Mouse (Mus musculus): Measurements from ENCODE around the gene Atf6b. TPM values are rescaled to one million over a fixed set of nuclear protein-coding genes. Genes with fewer than 3 reads are reported as not detected.

Gene Atf6b
- total RNA-seq, 2 experiments from 2014 or later, result 19.0 to 19.3 TPM

DNA sequence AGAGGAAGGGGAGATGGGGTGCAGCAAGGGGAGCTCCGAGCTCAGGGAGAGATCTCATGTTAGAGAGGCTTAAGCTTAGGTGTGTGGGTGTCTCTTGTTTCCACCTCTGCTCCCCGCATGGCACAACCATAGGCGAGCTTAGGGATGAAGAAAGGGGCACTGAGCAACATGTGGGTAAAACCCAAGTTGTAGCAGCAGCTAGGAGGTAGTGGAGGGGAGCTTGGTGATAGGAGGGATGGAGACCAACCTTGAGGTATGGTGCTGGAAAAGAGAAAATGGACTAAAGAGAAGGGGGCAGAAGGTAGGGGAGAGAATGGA, 12.9 kb downstream of the Atf6b start:
- intact Hi-C loops (cut with DNase I), result loop anchor here (2.0 kb wide), 1 partner anchor 25 kb away; no protein-coding TSS in a partner anchor
- DNase-seq, result no peak

DNA sequence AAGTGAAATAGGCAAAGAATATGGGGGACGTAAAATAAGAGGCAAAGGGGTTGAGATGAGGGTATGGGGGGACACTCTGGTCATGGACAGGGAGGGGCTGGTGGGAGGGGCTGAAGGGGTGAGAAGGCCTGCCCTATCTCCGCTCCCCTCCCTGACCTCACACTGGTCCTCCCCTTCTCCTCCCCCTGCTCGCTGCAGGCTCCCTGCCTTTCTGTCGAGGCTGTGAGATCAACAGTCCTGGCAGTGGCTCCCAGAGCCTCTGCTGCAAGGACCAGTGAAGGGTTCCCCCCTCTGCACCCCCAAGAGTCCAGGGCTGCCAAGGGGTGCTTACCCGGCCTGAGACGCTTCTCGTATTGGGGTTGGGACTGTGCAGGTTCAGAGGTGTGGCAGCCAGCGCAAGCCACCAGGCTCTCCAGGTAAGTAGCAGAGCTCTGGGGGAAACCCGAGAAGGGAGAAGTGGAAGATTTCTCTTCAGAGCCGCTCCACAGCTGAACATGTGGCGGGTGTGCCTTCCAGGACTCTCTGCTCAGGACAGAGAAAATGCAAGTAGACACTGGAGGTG, 13.4 kb downstream of the Atf6b start:
- intact Hi-C loops (cut with DNase I), result loop anchor here (2.0 kb wide), 1 partner anchor 24 kb away; no protein-coding TSS in a partner anchor
- DNase-seq, result peak in 1 of 2 experiments; percentile 66

DNA sequence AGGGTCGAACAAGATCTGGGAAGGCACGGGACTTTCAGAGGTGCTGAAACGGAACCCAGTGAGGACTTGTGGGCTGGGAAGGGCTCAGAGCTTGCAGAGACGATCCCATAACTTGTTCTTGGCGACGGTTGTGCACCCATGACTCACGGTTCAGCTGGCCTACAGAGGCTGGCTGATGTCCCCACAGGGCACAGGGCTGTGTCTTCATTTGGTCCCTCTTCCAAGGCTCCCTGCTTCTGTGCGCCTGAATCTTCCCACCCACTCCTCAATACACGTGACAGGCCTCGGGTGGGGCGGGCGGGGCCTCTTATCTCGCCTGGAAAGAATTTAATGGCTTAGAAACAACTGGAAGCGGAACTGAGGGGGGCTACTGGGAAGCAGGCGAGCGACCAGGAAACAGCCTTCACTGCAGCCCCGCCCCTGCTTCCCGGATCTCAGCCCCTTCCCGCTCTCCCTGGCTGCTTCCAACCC, 14.2 kb downstream of the Atf6b start:
- peak; percentile 68 to 77 for DNase-seq
- intact Hi-C loops (cut with DNase I), result loop anchor here (2.0 kb wide), 1 partner anchor 24 kb away; no protein-coding TSS in a partner anchor

DNA sequence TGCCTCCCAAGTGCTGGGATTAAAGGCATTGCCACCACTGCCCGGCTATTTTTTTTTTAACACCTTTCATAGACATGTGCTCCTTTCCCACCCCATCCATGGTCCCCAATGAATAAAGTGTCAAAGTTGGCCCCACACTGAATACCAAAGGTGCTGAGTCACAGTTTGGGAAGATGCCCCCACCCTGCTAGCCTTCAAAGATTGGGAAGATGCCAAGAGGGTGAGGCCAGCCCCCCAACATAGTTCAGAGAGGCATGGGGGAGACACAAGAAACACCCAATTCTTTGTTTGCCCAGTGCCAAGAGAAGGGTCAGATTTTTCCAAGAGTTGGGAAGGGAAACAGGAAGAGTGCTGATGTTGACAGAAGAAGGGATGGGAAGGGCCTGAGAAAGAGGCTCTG, 15.5 kb downstream of the Atf6b start:
- no peak for DNase-seq
- intact Hi-C loops (cut with DNase I), result no loop called here

DNA sequence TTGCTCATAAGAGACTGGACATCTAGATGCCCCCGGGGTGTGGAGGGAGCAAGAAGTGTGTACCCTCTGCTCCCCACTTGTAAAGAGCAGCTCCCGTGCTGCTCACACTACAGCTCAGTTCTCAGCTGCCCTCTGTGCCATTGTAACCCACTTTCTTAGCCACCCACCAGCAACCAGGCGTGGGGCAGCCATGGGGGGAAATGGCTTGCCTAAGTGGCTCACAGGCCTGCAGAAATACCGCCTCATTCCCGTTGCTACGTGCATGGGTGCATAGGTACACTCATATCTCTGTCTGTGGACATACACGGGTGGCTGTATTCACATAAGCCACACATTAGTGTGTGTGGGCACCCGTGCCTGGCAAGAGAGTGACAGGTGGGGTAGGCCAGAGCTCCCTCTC, 16.0 kb downstream of the Atf6b start:
- intact Hi-C loops (cut with DNase I), result no loop called here
- no peak for DNase-seq

DNA sequence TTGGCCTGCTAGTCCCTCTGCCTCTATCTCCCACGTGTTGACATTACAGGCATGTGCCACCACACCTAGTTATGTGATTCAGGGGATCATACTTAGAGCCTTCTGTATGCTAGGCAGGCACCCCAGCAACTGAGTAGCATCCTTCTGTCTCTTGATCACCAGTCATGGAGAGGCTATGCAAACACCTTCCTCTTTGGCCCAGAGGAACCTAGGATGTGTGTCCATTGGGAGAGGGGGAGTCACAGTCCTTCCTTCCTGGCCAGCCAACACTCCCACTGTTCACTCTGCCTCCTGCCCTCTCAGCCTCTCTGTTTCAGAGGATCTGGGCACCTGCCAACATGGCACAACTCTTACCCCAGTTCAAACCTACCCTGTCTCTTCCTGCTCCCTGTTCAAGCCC, 16.6 kb downstream of the Atf6b start:
- intact Hi-C loops (cut with DNase I), result no loop called here

DNA sequence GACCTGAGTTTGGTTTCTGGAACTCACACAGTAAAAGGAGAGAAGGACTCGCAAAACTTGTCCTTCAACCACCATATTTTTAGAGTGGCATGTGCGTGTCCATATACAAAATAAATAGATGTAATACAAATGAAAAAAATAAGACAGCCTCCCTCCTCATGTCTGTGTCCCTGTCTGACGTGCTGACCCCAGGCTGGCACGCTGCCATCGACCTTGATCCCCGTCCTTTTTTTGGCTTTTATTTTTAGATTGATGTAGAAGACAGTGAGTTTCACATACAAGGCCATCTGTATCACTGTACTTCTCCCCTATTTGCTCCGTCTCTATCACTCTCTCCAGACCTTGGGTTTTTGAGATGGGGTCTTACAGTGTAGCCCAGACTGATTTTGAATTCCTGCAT, 17.5 kb downstream of the Atf6b start:
- DNase-seq, result no peak
- intact Hi-C loops (cut with DNase I), result no loop called here

More for the DNA sequence above, 16.6 kb downstream of the Atf6b start:
- DNase-seq, result no peak

DNA sequence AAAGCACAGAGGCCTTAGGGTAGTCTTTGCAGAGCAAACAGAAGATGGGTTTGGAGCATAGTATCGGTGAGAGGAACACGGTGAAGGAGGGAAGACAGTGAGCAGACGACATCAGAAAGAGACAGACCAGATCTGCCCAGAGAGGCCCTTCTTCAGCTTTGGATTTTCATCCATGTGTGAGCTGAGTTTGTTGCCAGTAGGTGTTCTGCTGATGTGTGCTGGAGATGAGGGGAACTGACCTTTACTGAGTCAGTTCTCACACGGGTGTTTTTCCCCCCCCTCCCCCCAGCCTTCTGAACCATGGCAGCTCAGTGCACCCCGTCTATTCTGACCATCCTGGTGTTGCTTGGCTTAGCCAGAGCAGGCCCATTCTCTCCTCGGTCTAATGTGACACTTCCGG, 23.3 kb downstream of the Atf6b start, which contains the start of gene Tnxb:
Tnxb (plus strand) TSS at position 301 of the 400 bp plus-strand sequence.
- intact Hi-C loops (cut with DNase I), result no loop called here

DNA sequence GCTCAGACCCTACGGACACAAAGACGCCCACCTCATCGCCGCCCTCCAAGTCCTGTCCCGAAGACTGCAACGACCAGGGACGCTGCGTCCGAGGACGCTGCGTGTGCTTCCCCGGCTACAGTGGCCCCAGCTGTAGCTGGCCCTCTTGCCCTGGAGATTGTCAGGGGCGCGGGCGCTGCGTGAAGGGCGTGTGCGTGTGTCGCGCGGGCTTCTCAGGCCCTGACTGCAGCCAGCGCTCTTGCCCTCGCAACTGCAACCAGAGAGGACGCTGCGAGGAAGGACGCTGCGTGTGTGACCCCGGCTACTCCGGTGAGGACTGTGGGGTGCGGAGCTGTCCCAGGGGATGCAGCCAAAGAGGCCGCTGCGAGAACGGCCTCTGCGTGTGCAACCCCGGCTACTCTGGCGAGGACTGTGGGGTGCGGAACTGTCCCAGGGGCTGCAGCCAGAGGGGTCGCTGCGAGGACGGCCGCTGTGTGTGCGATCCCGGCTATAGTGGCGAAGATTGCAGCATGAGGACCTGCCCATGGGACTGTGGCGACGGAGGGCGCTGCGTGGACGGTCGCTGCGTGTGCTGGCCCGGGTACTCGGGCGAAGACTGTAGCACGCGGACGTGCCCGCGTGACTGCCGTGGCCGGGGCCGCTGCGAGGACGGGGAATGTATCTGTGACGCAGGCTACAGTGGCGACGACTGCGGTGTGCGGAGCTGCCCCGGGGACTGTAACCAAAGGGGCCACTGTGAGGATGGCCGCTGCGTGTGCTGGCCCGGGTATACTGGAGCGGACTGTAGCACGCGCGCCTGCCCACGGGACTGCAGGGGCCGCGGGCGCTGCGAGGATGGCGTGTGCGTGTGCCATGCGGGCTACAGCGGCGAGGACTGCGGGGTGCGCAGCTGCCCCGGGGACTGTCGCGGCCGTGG, 24.5 kb downstream of the Atf6b start:
- DNase-seq, result no peak
- intact Hi-C loops (cut with DNase I), result no loop called here

More for the DNA sequence above, 23.3 kb downstream of the Atf6b start, which contains the start of gene Tnxb:
- DNase-seq, result no peak

DNA sequence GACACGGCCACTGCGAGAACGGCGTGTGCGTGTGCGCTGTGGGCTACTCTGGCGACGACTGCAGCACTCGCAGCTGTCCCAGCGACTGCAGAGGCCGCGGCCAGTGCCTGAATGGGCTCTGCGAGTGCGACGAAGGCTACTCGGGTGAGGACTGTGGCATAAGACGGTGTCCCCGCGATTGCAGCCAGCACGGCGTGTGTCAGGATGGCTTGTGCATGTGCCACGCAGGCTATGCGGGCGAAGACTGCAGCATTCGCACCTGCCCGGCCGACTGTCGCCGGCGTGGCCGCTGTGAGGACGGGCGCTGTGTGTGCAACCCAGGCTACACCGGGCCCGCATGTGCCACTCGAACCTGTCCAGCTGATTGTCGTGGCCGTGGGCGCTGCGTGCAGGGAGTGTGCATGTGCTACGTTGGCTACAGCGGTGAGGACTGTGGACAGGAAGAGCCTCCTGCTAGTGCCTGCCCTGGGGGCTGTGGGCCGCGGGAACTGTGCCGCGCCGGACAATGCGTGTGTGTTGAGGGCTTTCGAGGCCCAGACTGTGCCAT, 25.4 kb downstream of the Atf6b start:
- intact Hi-C loops (cut with DNase I), result no loop called here
- DNase-seq, result no peak

DNA sequence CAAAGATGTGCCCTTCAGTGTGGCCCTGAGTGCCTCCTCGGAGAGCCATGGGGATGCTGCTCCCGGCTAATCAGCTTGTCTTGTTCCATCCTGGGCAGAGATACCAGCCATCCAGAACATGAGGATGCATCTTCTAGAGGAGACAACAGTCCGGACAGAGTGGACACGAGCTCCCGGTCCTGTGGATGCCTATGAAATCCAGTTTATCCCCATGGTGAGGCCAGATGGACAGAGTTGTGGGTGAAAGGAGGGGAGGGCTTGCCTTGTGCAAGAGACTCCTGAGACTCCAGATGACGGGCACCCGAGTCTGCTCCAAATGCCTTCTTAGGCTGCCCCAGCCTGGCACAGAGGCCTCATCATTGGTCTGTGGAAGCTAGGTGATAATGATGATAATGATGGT, 26.2 kb downstream of the Atf6b start:
- intact Hi-C loops (cut with DNase I), result no loop called here
- no peak for DNase-seq

DNA sequence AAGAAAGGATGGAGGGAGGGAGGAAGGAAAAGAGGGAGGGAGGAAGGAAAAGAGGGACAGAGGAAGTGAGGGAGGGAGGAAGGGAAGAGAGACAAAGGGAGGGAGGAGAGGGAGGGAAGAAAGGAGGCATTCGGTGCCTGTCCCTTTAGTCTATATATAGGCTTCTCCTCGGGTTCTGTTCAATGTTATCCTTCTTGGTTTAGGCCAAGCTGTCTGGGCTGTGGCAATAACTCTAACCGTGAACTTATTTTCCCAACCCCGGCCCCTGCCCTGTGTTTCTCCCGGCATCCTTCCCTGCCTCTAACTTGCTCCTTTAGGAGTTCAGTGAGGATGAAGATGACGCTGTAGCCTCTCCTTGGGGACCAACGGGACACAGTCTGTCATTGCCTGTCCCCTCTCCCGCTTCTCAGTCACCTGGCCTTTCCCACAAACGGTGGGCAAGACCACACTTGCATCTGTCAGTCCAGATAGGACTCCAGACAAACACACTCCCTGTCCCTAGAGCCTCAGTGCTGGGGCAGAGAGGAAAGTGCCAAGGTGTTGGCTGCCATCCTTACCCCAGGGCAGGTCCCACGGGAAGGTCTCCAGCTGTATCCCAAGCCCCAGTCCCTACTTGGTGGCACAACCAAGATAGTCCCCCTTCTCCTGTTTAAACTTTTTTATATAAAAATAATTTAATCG, 27.7 kb downstream of the Atf6b start:
- intact Hi-C loops (cut with DNase I), result no loop called here
- no peak for DNase-seq

DNA sequence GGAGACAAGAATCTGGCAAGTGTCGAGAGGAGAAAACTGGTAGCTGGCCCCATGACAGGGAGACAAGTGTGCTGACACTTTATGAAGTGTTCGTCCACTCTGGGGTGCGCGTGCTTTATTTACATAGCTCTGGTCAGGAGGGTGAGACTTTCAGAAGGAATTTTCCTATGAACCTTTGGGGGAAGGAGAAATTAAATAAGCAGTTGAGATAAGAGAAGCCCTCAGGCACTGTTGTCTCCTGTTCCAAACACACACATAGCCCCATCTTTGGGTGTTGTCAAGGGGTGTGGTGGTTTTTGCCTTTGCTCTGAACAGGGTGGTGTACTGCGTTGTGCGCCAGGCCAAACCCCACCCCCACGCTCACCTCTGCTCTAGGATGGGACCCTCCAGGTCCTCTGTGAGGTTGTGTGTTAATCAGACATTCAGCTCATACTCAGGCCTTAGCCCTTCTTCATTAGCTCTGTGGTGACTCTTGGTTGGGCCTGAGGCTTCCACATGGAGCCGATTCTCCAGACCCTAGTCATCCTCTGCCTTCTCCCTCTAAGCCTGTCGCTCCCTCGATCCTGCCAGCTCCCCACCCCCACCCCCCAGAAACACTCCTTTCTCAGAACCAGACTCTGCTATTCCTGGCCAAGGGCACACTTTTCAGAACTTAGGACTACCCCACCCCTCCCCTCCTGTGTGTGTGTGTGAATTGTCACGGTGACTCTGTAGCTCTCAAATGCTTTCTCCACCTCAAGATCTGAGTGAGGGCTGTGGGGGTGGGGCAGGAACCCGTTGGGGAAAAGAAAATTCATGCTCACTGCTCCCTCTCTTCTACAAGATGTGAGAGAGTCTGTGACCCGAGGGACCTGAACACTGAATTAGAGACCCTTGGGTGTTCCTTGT, 28.5 kb downstream of the Atf6b start:
- intact Hi-C loops (cut with DNase I), result no loop called here
- no peak for DNase-seq

DNA sequence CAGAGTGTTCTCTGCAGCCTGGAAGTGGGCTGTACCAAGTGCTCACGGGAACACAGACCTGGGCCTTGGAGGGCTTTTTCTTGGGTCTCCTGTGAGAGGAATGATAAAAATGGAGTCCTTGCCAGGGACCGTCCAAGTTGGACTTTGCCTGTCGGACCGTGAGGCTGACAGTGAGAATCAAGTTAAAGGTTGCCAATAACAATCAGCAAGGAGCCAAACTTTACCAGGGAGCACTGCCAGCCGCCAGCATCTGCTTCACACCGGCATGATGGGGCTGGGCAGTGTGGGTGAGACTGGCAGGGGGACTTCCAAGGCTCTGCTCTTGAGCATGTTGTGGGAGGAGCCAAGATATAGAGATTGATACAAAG, 29.1 kb downstream of the Atf6b start:
- intact Hi-C loops (cut with DNase I), result no loop called here
- DNase-seq, result no peak

DNA sequence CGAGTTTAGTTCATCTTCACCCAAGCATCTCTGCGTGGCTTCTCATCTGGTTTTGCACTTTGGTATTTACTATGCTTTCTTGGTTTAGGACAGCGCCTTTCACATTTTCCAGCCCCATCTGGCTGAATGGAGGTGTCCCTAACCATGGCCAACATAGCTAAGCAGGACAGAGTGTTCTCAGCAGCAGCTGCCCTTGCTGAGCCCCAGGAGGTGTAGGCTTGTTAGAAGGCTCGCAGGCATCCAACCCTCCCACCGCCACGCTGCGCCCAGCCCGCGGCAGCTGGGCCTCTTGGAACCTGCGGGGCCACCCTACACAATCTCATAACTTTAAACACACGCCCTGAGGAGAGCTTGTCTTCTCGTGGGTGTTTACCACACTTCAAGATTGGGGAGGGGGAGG, 29.7 kb downstream of the Atf6b start:
- no peak for DNase-seq
- intact Hi-C loops (cut with DNase I), result no loop called here

DNA sequence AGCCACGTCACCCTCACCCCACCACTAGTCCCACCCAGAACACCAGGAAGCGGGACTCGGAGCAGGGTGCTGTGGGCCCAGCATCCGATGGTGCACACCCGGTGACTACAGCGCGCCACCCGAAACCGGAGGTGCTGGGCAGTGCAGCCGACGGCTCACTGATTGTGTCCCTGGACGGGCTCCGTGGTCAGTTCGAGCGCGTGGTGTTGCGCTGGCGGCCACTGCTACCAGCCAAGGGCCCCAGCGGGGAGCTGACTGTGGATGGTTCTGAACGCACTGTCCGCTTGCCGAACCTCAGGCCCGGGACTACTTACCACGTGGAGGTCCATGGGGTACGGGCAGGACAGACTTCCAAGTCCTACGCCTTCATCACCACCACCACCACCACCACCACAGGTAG, 33.2 kb downstream of the Atf6b start:
- no peak for DNase-seq
- intact Hi-C loops (cut with DNase I), result no loop called here

DNA sequence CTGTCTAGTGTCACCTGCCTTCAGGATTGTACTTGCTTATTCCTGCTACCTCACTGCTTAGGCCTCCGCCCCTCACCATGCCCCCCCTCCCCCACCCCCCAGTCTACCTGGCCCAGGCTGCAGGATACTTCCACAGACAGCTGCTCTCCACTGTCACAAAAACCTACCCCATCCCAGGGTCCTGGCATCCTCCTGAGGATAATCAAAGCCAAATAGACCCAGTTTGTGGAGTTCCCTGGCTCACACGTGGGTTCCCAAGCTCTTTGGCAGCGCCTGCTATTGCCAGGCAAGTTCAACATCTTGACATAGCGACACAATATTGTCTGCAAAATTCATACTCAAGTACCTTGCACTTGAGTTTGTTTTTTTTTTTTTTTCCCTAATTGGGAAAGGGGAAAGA, 33.7 kb downstream of the Atf6b start:
- intact Hi-C loops (cut with DNase I), result no loop called here
- DNase-seq, result no peak

DNA sequence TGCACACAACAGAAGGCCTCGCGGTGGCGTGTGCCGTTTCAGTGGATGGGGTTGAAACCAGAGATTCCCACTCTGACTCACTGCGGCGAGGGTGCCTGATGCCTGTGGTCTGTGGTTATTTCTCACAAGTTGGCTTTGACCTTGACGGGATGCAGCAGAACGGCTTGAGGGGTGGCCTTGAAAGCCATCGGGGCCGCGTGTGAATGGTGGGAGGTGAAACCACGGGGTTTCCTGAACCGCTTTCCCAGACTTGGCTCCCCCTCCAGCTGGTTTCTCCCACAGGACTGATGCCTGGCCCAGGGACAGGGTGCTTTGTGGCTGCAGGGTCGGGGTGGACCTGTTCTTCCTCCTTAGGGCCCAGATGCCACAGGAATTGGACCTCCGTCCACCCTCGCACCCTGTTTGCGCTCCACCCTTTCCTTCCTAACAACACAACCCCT, 34.2 kb downstream of the Atf6b start:
- DNase-seq, result peak in 1 of 2 experiments; percentile 60
- intact Hi-C loops (cut with DNase I), result no loop called here

DNA sequence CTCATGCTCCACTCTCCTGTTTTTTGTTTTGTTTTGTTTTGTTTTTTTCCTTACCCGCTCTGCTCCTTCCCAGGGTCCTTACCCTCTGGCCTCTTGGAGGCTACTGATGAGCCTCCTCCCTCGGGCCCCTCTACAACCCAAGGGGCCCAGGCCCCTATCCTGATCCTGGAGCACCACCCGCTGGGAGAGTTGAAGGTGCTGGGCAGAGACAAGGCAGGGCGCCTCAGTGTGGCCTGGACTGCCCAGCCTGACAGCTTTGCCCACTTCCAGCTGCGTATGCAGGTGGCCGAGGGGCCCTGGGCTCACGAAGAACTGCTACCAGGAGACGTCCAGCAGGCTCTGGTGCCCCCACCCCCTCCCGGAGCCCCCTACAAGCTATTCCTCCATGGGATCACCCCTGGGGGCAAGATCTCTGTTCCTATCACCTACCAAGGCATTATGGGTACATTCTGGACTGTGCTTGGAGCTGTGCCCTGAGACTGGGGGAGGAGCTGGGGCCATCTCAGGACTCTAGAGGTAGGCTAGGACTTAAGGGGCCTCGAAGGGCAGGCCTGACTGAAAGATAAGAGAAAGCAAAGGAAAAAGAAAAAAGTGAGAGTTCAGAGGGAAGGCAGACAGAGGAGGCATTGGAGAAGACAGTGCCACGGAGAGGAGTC, 35.1 kb downstream of the Atf6b start:
- no peak for DNase-seq
- intact Hi-C loops (cut with DNase I), result no loop called here

DNA sequence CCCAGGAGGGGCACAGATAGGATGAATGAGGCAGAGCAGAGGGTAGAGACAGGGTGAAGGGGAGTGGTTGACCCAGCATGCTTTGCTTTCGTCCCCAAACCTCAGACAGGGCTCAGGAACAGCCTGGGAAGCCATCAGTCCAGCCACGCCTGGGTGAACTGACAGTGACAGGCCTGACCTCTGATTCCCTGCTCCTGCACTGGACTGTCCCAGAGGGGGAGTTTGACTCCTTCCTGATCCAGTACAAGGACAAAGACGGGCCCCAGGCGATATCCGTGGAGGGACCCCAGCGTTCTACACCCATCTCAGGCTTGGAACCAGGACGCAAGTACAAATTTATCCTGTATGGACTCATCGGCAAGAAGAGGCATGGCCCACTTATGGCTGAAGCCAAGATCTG, 36.2 kb downstream of the Atf6b start:
- intact Hi-C loops (cut with DNase I), result no loop called here
- no peak for DNase-seq
